28 mouse cellular contexts compared by ENCODE assay signal in the genomic region with DNA sequence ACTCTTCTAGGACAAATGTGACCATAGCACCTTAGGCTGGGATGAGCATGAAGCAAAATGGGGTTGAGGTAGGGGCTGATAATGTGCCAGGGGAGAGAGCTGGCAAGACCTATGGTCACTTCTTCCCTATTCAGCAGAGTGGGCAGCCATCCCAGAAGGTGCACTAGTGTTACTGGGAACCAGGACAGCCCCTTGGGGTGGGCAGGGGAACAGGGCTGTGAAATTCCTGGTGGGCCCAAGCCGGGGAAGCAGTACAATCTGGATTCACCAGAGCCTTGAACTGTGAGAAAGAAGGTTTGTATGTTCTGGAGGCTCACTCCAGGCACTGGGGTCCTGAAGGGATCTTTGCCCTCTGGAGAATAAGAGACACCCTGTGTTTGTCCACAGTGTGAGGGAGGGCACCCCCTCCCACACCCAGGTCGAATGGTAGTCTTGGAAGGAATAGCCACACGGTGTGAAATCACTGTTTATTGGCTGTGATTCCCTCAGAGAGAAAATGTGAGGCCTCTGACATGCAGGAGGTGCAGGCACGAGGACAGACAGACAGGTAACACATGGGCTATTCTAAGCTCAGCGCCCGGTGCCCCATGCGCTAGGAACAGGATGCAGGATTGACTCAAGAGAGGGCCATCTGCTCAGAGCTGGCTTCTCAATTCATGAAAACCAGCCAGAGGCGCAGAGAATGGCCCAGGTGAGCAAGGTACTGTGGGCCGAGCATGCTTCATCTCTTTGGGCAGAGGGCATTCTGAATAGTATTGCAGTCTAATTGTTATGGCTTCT. TPM values are rescaled to one million over a fixed set of nuclear protein-coding genes. Genes with fewer than 3 reads are reported as not detected.
DNase-seq lines count a peak whose midpoint lies in the region; ATAC-seq lines count a peak whose summit lies in the region.
"Had no signal": no experiment of that assay in that cellular context is flagged by ENCODE, and none has a peak within 500 bp of the region (broad histone marks: within the 10 kb centered on the region; RNA-seq: fewer than 3 reads in every experiment).

No protein-coding gene starts in this region.

- no peaks in the 10 kb centered on the region for H3K9me3 ChIP-seq in heart, embryonic 10.5 days
- H3K9me3 ChIP-seq in heart, embryonic 12.5 days (replicated peaks), result no peaks in the 10 kb centered on the region
- H3K9me3 ChIP-seq: G1E; hindbrain, embryonic 10.5 days; hindbrain, embryonic 15.5 days; limb, embryonic 13.5 days; lung, embryonic 15.5 days; megakaryocyte, embryonic 14.5 days; midbrain, embryonic 12.5 days; neural tube, embryonic 13.5 days had no signal

- no peak overlapping the region for H3K4me2 ChIP-seq in heart, embryonic 12.5 days
- H3K4me2 ChIP-seq: hindbrain, embryonic 15.5 days; limb, embryonic 13.5 days; liver, embryonic 11.5 days; lung, embryonic 15.5 days; midbrain, embryonic 12.5 days; neural tube, embryonic 13.5 days had no signal

- DNase-seq in heart, embryonic 10.5 days (ENCODE audit: low spot score), result peak; percentile 61
- DNase-seq in cerebellum, adult 18-20 months, result peak; percentile 70 to 78
- peak; percentile 55 for DNase-seq in cerebellum, postnatal 10 days
- DNase-seq in B cell, adult 2 months, result no peak
- no peak for DNase-seq in adrenal gland, postnatal 36 days
- DNase-seq in urinary bladder, postnatal 10 days (ENCODE audit: low spot score), result no peak
- no peak for DNase-seq in layer of hippocampus, adult 8-10 months (ENCODE audit: low spot score in 2 of 2)
- DNase-seq: adrenal gland, postnatal 10 days; gastrocnemius, postnatal 25 days; heart, adult 18-20 months; heart, postnatal 14 days; kidney, adult 11 months; kidney, postnatal 25 days; lung, postnatal 4 days had no signal

- no peak for ATAC-seq in heart, embryonic 12.5 days (ENCODE audit: insufficient number of reproducible peaks, low FRiP score)
- ATAC-seq: CD4-positive, CD25-positive, alpha-beta regulatory T cell, adult 4 months; forebrain, embryonic 14.5 days; inflammation-experienced regulatory T-cells, adult 6 months had no signal

- no peak overlapping the region for H3K4me3 ChIP-seq in heart, embryonic 10.5 days
- no peak overlapping the region for H3K4me3 ChIP-seq in heart, embryonic 12.5 days
- H3K4me3 ChIP-seq: hindbrain, embryonic 10.5 days; hindbrain, embryonic 15.5 days; layer of hippocampus, adult 2 months; limb, embryonic 13.5 days; lung, embryonic 15.5 days; megakaryocyte, embryonic 14.5 days; midbrain, embryonic 12.5 days; neural tube, embryonic 13.5 days had no signal

- no peak overlapping the region for H3K9ac ChIP-seq in heart, embryonic 12.5 days
- H3K9ac ChIP-seq: hindbrain, embryonic 15.5 days; limb, embryonic 13.5 days; lung, embryonic 15.5 days; midbrain, embryonic 12.5 days; neural tube, embryonic 13.5 days had no signal

- H3K4me1 ChIP-seq in heart, embryonic 10.5 days, result no peaks in the 10 kb centered on the region
- H3K4me1 ChIP-seq in heart, embryonic 12.5 days (replicated peaks), result no peaks in the 10 kb centered on the region
- H3K4me1 ChIP-seq: hindbrain, embryonic 15.5 days; lung, embryonic 15.5 days; neural tube, embryonic 13.5 days had no signal

- no peaks in the 10 kb centered on the region for H3K27me3 ChIP-seq in heart, embryonic 10.5 days (ENCODE audit: insufficient read depth, poor library complexity, severe bottlenecking)
- no peaks in the 10 kb centered on the region for H3K27me3 ChIP-seq in heart, embryonic 12.5 days (replicated peaks)
- H3K27me3 ChIP-seq: hindbrain, embryonic 15.5 days; limb, embryonic 13.5 days; lung, embryonic 15.5 days; midbrain, embryonic 12.5 days; neural tube, embryonic 13.5 days had no signal

- H3K36me3 ChIP-seq in heart, embryonic 10.5 days, result no peaks in the 10 kb centered on the region
- H3K36me3 ChIP-seq in heart, embryonic 12.5 days, result no peaks in the 10 kb centered on the region
- H3K36me3 ChIP-seq: G1E; hindbrain, embryonic 10.5 days; limb, embryonic 13.5 days; lung, embryonic 15.5 days; midbrain, embryonic 12.5 days had no signal

- WGBS in heart, embryonic 10.5 days, result 75% methylated on average over 9 of the region's 9 CpGs
- 74% methylated on average over 9 of the region's 9 CpGs for WGBS in heart, embryonic 12.5 days

- no peak overlapping the region for H3K27ac ChIP-seq in heart, embryonic 10.5 days
- H3K27ac ChIP-seq in heart, embryonic 12.5 days (ENCODE audit: poor library complexity, severe bottlenecking), result no peak overlapping the region
- H3K27ac ChIP-seq: hindbrain, embryonic 10.5 days; hindbrain, embryonic 15.5 days; layer of hippocampus, adult 2 months; limb, embryonic 13.5 days; lung, embryonic 15.5 days; midbrain, embryonic 12.5 days; neural tube, embryonic 13.5 days had no signal

RNA-seq across cellular contexts. Expression of gene Cplx1, which starts 31.5 kb away (rescaled TPM):
- 0.64 and 0.70 TPM in 2 replicates for polyA plus RNA-seq in heart, embryonic 10.5 days (2016; fragmentation: Nextera tagmentation; extraction: Ambion mirVana)
- 0.39 and 0.57 TPM in 2 replicates for polyA plus RNA-seq in heart, embryonic 12.5 days (2016; fragmentation: Nextera tagmentation; extraction: Ambion mirVana)
- total RNA-seq in adrenal gland, postnatal 36 days (2021), result 1 to 10 TPM; 1.9 to 2.1 TPM
- 100 to 1,000 TPM; 530 to 563 (median 545) TPM for total RNA-seq in layer of hippocampus, adult 8-10 months (2022)
- total RNA-seq: gastrocnemius, postnatal 25 days had no signal
- polyA plus RNA-seq: CD4-positive, CD25-positive, alpha-beta regulatory T cell, adult 4 months; G1E; inflammation-experienced regulatory T-cells, adult 6 months; liver, embryonic 11.5 days had no signal

RNA-seq across cellular contexts. Expression of gene Pcgf3, which starts 57.3 kb away (rescaled TPM):
- polyA plus RNA-seq in heart, embryonic 10.5 days (2016; fragmentation: Nextera tagmentation; extraction: Ambion mirVana), result 19.9 and 21.3 TPM in 2 replicates
- polyA plus RNA-seq in heart, embryonic 12.5 days (2016; fragmentation: Nextera tagmentation; extraction: Ambion mirVana), result 24.7 and 25.2 TPM in 2 replicates
- 10 to 100 TPM; 37.6 to 39.6 TPM for total RNA-seq in adrenal gland, postnatal 36 days (2021)
- 10 to 100 TPM; 42.2 to 44.1 (median 42.5) TPM for total RNA-seq in layer of hippocampus, adult 8-10 months (2022)

Comparison
In these comparisons a context has a peak if more than half of its experiments do, and no peak if none do; other contexts are left out.
1. DNase-seq: peak in heart, embryonic 10.5 days (single experiment), cerebellum, adult 18-20 months (2 of 2) and cerebellum, postnatal 10 days (2 of 2); none in B cell, adult 2 months (0 of 2), adrenal gland, postnatal 36 days (0 of 2), urinary bladder, postnatal 10 days (single experiment) and layer of hippocampus, adult 8-10 months (0 of 2).
2. RNA of gene Cplx1, which starts 31.5 kb away (total RNA-seq): 530 to 563 TPM in layer of hippocampus, adult 8-10 months; 1.9 to 2.1 TPM in adrenal gland, postnatal 36 days; every median in the first group is over 100 times any median in the second.